Mouse (Mus musculus): ENCODE results near the gene Snx4. TPM values are rescaled to one million over a fixed set of nuclear protein-coding genes. Genes with fewer than 3 reads are reported as not detected.

Gene Snx4
- polyA plus RNA-seq, 1 experiment, result 10.3 TPM

GRCm38 (mm10) chr16:33318059-33318458 lies 66.8 kb downstream of the Snx4 start:
- H3K27ac ChIP-seq (ENCODE audit: insufficient read depth, low read depth, low read length), result no peak overlapping the region
- no peaks in the 10 kb centered on the region for H3K36me3 ChIP-seq (ENCODE audit: control insufficient read depth, insufficient read depth, low read length)
- WGBS, result 86% methylated on average over 7 of the region's 7 CpGs
- no peaks in the 10 kb centered on the region for H3K4me1 ChIP-seq (ENCODE audit: control insufficient read depth, insufficient read depth, insufficient read length, low read length)
- no peak; the same call in 1 of the 2 replicates for TF ChIP-seq CTCF (IDR thresholded peaks at IDR 0.05; ENCODE audit: extremely low read depth, insufficient read length, insufficient replicate concordance, low read depth, low read length)
- no peaks in the 10 kb centered on the region for H3K27me3 ChIP-seq (ENCODE audit: control insufficient read depth, insufficient read depth, low read length)
- H3K4me3 ChIP-seq (ENCODE audit: low read depth, low read length), result no peak overlapping the region

- Histone ChIP-seq H3K4me1 (ENCODE audit: control insufficient read depth, insufficient read depth, insufficient read length, low read length) (peaks cover 5% of the 10 kb centered on the region; the same call in 1 of the 2 replicates), H3K27ac (ENCODE audit: insufficient read depth, low read depth, low read length) (peak overlapping the region; percentile 66), H3K27me3 (ENCODE audit: control insufficient read depth, insufficient read depth, low read length) (no peaks in the 10 kb centered on the region), H3K4me3 (ENCODE audit: low read depth, low read length) (no peak overlapping the region), H3K36me3 (ENCODE audit: control insufficient read depth, insufficient read depth, low read length) (no peaks in the 10 kb centered on the region)
- 27% methylated on average over 12 of the region's 12 CpGs for WGBS
- TF ChIP-seq POLR2A (IDR thresholded peaks at IDR 0.05; ENCODE audit: low read depth, low read length) (no peak), CTCF (IDR thresholded peaks at IDR 0.05; ENCODE audit: extremely low read depth, insufficient read length, insufficient replicate concordance, low read depth, low read length) (no peak)
Measured at GRCm38 (mm10) chr16:33325704-33326455, 74.6 kb downstream of the Snx4 start.

GRCm38 (mm10) chr16:33326589-33326988 lies 75.3 kb downstream of the Snx4 start:
- Histone ChIP-seq H3K4me3 (ENCODE audit: low read depth, low read length) (0 out of 2 replicates have a peak overlapping the region, but pooled peaks have one; percentile 3), H3K27ac (ENCODE audit: insufficient read depth, low read depth, low read length) (peak overlapping the region; percentile 66), H3K4me1 (ENCODE audit: control insufficient read depth, insufficient read depth, insufficient read length, low read length) (peaks cover 5% of the 10 kb centered on the region; the same call in 1 of the 2 replicates), H3K27me3 (ENCODE audit: control insufficient read depth, insufficient read depth, low read length) (no peaks in the 10 kb centered on the region), H3K36me3 (ENCODE audit: control insufficient read depth, insufficient read depth, low read length) (no peaks in the 10 kb centered on the region)
- TF ChIP-seq CTCF (IDR thresholded peaks at IDR 0.05; ENCODE audit: extremely low read depth, insufficient read length, insufficient replicate concordance, low read depth, low read length) (no peak), POLR2A (IDR thresholded peaks at IDR 0.05; ENCODE audit: low read depth, low read length) (no peak)
- WGBS, result 30% methylated on average over 9 of the region's 9 CpGs

- Histone ChIP-seq H3K4me1 (ENCODE audit: control insufficient read depth, insufficient read depth, insufficient read length, low read length) (peaks cover 5% of the 10 kb centered on the region; the same call in 1 of the 2 replicates), H3K4me3 (ENCODE audit: low read depth, low read length) (no peak overlapping the region), H3K36me3 (ENCODE audit: control insufficient read depth, insufficient read depth, low read length) (no peaks in the 10 kb centered on the region), H3K27me3 (ENCODE audit: control insufficient read depth, insufficient read depth, low read length) (no peaks in the 10 kb centered on the region), H3K27ac (ENCODE audit: insufficient read depth, low read depth, low read length) (no peak overlapping the region)
- TF ChIP-seq CTCF (IDR thresholded peaks at IDR 0.05; ENCODE audit: extremely low read depth, insufficient read length, insufficient replicate concordance, low read depth, low read length) (no peak), POLR2A (IDR thresholded peaks at IDR 0.05; ENCODE audit: low read depth, low read length) (no peak)
- 89% methylated on average over 9 of the region's 9 CpGs for WGBS
Measured at GRCm38 (mm10) chr16:33327101-33327500, 75.9 kb downstream of the Snx4 start.

- WGBS, result 68% methylated on average over 14 of the region's 14 CpGs
- Histone ChIP-seq H3K4me1 (ENCODE audit: control insufficient read depth, insufficient read depth, insufficient read length, low read length) (no peaks in the 10 kb centered on the region; the same call in 1 of the 2 replicates), H3K27me3 (ENCODE audit: control insufficient read depth, insufficient read depth, low read length) (no peaks in the 10 kb centered on the region), H3K36me3 (ENCODE audit: control insufficient read depth, insufficient read depth, low read length) (no peaks in the 10 kb centered on the region), H3K27ac (ENCODE audit: insufficient read depth, low read depth, low read length) (no peak overlapping the region), H3K4me3 (ENCODE audit: low read depth, low read length) (no peak overlapping the region)
- TF ChIP-seq CTCF (IDR thresholded peaks at IDR 0.05; ENCODE audit: extremely low read depth, insufficient read length, insufficient replicate concordance, low read depth, low read length), result no peak
- TF ChIP-seq POLR2A (IDR thresholded peaks at IDR 0.05; ENCODE audit: low read depth, low read length), result no peak
Measured at GRCm38 (mm10) chr16:33333015-33333414, 81.8 kb downstream of the Snx4 start.

DNA sequence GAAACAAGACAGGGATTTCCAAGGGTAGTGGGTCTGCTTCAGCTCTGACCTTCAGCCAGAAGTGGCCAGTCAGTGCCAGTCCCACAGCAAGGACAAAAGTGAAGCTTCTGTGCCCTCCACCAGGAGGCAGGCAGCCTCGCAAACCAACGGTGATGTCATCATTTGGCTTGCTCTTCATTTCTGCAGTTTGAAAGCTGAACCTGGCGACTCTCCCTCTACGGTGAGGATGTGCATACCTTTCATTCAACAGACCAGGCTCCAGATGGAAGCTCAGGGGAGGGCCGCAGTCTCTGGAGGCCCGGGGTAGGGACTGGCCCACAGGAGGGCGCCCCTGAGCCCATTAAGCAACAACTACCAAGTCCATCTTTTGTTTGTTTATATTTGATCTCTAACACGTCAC lies 85.9 kb downstream of the Snx4 start:
- Histone ChIP-seq H3K27ac (ENCODE audit: insufficient read depth, low read depth, low read length) (no peak overlapping the region), H3K27me3 (ENCODE audit: control insufficient read depth, insufficient read depth, low read length) (no peaks in the 10 kb centered on the region), H3K4me3 (ENCODE audit: low read depth, low read length) (peak overlapping the region; percentile 4; the same call in 1 of the 2 replicates), H3K36me3 (ENCODE audit: control insufficient read depth, insufficient read depth, low read length) (no peaks in the 10 kb centered on the region), H3K4me1 (ENCODE audit: control insufficient read depth, insufficient read depth, insufficient read length, low read length) (no peaks in the 10 kb centered on the region; the same call in 1 of the 2 replicates)
- peak; percentile 81; the same call in 1 of the 2 replicates for TF ChIP-seq CTCF (IDR thresholded peaks at IDR 0.05; ENCODE audit: extremely low read depth, insufficient read length, insufficient replicate concordance, low read depth, low read length)
- TF ChIP-seq POLR2A (IDR thresholded peaks at IDR 0.05; ENCODE audit: low read depth, low read length), result no peak
- under 1% methylated on average over 8 of the region's 8 CpGs for WGBS

DNA sequence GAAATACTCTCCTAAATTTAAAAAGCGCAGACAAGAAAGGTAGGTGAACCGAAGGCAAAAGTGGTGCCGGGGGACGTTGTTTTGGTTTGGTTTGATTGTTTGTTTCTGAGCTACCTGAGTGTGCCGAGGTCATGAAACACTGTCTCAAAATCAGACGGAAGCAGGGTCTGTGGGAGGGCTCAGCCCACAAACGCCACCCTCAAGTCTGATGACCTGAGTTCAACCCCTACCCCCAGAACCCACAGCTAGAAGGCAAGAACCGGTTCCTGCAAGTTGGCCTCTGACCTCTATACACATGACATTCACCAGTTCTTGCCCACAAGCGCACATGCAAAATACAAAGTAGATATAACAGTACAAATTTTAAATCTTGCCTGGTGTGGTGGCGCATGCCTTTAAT lies 86.4 kb downstream of the Snx4 start:
- Histone ChIP-seq H3K36me3 (ENCODE audit: control insufficient read depth, insufficient read depth, low read length) (no peaks in the 10 kb centered on the region), H3K27me3 (ENCODE audit: control insufficient read depth, insufficient read depth, low read length) (no peaks in the 10 kb centered on the region), H3K4me1 (ENCODE audit: control insufficient read depth, insufficient read depth, insufficient read length, low read length) (no peaks in the 10 kb centered on the region; the same call in 1 of the 2 replicates), H3K27ac (ENCODE audit: insufficient read depth, low read depth, low read length) (no peak overlapping the region), H3K4me3 (ENCODE audit: low read depth, low read length) (peak overlapping the region; percentile 36)
- WGBS, result 63% methylated on average over 10 of the region's 10 CpGs
- no peak for TF ChIP-seq CTCF (IDR thresholded peaks at IDR 0.05; ENCODE audit: extremely low read depth, insufficient read length, insufficient replicate concordance, low read depth, low read length)
- TF ChIP-seq POLR2A (IDR thresholded peaks at IDR 0.05; ENCODE audit: low read depth, low read length), result no peak
